Mouse (Mus musculus) layer of hippocampus, postnatal 36 days (tissue): ENCODE measurements around the gene Zfp708. TPM values are rescaled to one million over a fixed set of nuclear protein-coding genes. Genes with fewer than 3 reads are reported as not detected.
"Not testable (repeated sequence)": the region's sequence is repeated elsewhere in the genome, so short reads cannot be mapped to it uniquely, and the experiment has no call there.

Experiments used
- DNase-seq, 2 experiments: peaks; one replicate each; pipeline ENCODE4 v3.0.0; 2022
- total RNA-seq, 2 experiments: library from RNA; stranded (reverse); gene quantifications; 2 replicates each; pipeline ENCODE4 v1.2.3; 2021

The Zfp708 gene
- 1 to 10 TPM; 2.5 to 2.8 TPM for total RNA-seq

DNA sequence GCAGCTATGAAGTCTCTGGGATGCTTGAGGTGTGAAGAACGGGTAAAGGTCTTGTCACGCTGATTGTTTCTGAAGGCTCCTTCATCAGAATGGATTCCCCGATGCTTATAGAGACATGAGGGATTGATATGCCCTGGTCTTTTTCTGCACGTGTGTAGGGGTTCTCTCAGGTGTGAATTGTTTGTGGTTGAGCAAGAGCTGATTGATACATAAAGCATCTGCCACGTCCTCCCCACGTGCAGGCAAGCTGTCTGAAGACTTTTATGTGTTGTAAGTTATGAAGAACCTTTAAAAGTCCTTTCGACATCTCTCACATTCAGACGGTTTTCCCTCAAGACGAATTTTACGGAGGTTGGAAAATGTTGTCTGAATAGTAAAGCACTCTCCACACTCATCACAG is at the start of gene Zfp708:
Gene Zfp708, minus strand, starts transcription at position 101 of the 400 bp plus-strand sequence.
- DNase-seq = no peak

DNA sequence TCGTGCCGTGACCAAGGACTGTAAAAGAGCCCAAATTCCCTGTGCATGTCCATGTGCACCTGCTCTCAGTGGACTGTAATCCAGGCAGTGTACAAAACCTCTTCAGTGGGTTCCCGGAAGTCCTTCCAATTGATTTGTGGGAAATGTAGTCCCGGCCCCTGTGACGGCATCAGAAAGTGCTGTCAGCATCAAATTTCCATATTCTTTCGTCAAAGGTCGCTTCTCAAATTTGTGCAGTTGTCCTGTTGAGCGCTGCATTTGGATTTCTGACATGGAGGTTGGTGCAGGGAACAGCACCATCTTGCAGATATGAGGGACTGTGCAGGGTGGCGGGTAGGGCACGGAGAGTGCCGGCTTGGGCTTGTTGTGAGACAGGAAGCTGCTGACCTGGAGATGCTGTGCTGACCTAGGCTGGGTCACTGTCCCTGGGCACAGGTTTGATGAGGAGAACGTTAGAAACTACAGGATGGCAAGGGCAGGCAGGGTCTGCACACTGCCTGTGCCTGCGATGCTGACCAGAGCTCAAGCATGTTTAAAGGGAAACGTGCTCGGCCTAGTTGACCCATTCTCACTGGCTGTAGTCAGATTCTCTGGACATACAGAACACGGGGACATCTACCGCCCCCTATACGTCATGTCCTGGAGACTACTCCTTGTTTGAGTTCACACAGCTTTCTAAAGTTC is 30.4 kb upstream of the Zfp708 start:
- DNase-seq = peak; percentile 85 to 87

DNA sequence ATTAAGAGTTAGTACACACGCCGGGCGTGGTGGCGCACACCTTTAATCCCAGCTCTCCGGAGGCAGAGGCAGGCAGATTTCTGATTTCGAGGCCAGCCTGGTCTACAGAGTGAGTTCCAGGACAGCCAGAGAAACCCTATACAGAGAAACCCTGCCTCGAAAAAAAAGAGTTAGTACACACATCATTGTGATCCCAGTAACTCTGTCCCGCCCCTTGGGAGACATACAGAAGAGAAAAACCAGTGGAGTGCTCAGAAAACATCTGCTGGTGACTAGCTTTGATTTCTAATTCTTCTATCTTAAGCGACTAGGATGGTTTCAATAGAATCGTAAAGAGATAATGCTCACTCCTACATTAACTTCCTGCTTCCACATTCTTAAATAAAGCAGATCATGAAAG is 29.7 kb upstream of the Zfp708 start:
- not testable (repeated sequence) for DNase-seq

DNA sequence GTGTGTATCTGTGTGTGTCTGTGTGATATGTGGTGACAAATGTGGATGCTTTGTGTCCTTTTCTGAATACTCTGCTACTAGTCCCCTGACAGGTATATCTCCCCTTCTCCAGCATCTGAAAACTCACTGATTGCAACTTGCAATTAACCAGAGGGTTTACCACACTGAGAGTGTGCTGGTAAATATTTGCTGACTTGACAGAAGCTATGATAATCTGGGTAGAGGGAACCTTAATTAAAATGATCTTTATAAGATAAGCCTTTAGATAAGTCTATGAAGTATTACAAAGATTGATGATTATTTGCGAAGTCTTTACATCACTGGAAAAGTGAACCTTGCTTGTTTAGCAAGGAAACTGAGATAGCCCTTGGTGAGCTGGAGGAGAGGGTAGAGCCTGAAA is 26.7 kb upstream of the Zfp708 start:
- DNase-seq = no peak

DNA sequence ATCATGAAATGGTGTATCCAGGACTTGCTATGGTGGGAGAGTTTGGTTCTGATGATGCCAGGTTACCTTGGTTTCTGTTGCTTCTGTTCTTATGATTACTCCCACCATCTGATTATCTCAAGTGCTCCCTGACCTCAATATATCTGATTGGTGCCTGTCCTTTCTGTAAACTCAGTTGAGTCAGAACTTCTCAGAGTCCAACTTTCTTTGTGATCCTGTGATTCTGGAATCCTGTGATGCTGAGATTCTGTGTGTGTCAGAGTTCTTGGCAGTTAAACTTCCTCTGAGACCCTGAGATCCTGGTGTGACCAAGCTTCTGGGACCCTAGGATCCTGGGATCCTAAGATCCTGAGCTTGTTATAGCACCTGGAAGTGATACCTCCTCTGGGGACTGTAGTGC is 23.6 kb upstream of the Zfp708 start, which contains the start of gene Zfp759:
Gene Zfp759, plus strand, starts transcription at position 301 of the 400 bp plus-strand sequence.
- DNase-seq = not testable (repeated sequence)

DNA sequence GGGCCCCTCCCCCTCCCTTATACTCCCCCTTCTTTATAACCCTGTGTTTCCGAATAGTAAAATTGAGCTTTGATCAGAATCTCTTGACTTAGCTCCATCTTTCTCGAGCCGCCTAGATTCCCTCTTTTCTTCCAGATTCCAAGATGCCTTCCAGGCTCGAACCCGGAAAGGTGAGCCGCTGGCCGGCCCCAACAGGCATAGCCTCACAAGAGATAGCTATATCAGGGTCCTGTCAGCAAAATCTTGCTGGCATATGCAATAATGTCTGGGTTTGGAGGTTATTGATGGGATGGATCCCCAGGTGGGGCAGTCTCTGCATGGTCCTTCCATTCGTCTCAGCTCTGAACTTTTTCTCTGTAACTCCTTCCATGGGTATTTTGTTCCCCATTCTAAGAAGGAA is 18.4 kb upstream of the Zfp708 start, which contains the start of gene Rslcan18:
Gene Rslcan18, minus strand, starts transcription at position 101 of the 400 bp plus-strand sequence.
- DNase-seq = not testable (repeated sequence)

DNA sequence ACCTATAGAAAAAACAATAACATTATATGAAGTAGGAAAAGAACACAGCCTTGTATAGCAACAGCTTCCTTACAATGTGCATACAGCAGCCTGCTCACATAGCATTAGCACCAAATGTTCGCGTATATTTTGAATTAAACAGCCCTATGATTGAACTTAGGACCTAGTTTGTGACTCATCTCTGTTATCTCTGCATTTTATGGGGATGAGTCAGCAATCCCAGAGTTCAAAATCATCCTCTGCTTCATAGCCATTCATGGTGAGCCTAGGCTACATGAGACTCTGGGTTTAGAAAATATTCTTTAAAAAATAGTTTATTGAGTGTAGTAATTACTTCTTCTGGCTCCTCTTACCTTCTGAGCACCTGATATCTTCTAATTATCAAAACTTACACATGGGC is 15.5 kb upstream of the Zfp708 start:
- DNase-seq = no peak

DNA sequence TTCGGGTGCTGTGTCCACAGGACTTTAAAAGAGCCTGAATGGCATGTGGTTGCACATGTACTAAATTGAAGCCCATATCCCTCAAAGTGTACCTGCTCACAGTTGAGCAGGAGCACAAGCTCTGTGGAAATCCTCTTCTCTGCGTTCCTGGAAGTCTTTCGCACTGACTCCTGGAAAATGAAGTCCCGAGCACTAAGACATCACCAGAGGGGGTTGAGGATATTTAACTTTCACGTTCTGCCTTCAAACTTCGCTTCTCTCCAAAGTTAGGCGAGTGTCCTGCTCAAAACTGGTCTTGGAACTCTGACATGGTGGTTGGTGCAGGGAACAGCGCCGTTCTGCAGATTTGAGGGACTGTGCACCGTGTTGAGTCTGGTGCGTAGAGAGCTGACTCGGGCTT is 14.3 kb upstream of the Zfp708 start:
- peak; percentile 14 to 37 for DNase-seq

DNA sequence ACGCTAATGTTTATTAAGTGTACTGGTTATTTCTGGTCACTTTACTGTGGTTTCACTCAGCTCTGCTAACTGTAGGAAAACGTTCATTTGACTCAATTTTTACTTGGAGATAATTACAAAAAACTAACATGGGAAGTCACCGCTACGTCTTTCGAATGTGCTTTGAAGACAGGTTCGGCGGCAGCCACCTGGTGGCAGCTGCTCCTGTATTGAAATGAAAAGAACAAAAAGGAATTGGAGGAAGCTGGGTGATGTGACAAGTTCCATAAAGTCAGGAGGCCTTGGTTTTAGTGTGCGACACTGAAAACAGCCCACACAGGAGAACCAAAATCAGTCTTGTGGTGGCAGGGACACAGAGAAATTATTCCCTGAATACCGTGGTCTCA is 11.0 kb upstream of the Zfp708 start:
- peak; percentile 22 to 42 for DNase-seq

DNA sequence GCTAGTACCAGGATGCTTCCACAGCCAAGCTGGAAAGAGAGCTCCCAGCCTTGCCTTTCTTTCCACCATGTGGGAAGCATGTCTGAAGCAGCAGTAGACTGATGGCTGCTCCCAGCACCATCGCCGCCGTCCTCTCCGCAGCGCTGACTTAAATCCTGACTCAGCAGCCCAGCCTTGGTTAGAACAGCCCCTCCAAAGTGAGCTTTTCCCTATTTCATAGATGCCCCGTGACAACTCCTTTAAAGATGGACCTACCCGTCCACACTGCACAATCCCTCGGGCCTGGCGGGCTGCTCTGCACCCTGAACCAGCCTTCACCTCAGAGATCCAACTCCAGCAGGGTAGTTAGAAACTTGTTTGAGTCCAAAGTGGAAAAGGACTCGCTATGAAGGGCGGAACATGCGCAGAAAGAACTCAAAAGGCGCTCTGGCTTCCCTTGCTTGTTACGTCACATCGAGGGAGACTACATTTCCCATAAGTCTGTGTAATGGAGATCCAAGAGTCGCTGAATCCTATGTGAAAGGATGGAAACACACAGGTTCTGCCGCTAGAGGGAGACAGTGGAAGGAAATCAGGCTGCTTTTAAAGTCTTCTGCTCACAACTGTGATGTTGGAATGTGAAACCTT is 10.5 kb upstream of the Zfp708 start, which contains the start of gene Gm28557:
Gene Gm28557, minus strand, starts transcription at position 411 of the 627 bp plus-strand sequence.
- peak; percentile 84 to 86 for DNase-seq

DNA sequence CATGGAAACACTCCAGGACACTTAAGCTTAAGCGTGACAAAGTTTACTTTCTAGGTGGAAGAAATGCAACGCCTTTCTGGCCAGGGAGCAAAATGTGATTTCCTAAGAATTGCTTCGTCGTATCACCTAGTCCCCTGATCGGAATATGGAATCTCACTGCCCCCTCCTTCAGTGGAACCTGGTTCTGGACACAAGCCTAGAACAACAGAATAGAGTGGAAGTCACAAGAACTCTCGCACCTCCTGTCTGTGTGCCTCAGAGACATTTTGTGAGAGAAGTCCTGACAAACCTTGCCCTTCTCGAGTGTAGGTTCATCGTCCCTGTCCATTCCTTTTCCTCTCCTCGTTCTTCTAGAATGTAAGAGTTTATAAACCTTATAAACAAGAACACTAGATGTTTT is 9.9 kb upstream of the Zfp708 start:
- no peak for DNase-seq

DNA sequence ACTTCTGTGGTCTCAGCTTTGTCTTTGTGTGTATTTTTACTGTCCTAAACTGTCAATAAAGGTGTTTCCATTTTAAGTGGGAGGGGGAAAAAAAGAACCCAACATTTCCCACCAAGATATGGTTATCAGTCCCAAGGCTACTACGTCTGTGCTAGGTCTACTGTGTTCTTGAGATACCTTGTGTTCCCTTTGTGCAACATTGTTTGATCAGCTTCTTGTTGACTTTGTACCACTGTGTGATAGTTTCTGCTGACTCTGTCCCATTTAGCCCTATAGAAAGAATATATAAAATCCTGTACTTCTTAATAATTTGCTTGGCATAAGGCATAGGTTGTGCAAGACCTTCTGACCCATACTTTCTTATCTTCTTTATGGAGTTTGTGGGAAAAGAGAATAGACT is 7.6 kb downstream of the Zfp708 start:
- DNase-seq = no peak

DNA sequence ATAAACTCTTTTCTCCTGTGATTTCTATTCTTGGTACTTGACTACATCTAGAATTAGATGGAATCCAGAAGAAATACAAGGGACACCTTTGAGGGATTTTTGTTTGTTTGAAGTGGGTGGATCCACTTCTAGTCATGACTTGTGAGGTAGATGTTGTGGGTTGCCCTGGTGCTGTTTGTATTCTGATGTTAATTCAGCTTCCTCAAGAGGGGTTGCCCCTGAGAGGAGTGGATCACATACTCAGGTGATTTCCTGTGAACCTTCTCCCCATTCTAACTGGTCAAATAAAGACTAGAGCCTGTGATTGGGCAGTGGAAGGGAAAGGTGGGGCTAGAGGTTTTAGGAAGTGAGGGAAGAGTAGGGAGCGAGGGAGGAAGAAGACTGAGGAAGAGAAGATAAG is 15.8 kb downstream of the Zfp708 start:
- no peak for DNase-seq

DNA sequence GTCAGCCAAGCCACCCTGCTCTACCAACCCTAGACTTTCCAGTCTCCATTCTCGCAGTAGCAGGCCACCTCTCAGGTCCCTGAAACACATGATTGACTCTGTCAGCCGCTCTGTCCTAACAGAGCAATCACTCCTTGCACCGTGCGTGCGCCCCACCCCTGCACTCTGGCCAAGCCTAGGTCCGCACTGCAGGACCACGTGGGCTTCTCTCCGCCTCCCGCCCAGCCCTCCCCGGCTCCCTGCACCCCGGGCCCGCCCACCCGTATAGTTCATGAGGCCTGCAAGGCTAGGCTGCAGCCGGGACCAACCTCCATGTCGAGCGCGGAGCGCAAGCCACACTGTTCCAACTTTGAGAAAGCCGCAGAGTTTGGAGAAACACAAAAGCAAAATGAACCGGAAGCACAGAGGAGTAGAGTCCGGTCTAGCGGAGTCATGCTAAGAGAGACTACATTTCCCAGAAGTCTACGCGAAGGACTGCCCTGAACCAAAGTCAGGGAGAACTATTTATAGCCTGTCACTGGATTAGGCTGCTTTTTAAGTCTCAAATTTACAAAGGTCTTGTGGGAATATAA is 16.5 kb downstream of the Zfp708 start:
- DNase-seq = peak; percentile 64 to 73

DNA sequence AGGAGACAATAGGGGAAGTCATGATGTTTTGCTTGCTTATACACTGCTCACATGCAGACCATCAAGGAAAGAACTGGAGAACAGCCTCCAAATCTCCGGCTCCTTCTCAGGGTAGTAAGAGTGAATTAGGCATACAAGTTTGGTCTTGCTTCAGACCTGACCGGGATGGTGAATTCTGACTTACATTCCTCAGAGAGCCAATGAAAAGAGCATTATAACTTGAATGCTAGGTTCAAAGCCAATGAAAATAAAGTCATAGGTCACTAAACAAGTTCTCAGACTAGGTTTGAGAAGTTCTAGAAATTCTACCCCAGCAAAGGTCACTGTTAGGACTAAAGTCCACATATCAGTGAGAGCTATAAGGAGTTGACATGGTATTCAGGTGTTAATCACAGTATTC is 20.5 kb downstream of the Zfp708 start:
- DNase-seq = no peak

DNA sequence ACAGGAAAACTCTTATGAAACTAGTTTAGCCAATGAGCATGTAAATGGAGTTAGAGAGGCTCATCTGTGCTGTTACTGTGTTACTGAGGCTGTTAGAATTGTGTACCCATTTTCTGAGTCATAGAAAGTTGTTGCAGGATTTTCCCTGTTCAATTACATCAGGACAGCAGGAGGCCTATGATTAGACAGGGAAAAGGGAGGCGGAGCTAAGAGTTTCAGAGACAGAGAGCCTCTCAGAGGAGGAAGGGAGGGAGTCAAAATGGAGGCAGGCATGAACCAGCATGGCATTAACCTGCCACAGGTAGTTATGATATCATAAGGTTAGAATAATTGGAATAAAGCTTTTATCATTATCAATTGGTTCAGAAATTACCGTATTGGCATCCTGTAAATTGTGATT is 25.0 kb downstream of the Zfp708 start:
- DNase-seq = no peak

DNA sequence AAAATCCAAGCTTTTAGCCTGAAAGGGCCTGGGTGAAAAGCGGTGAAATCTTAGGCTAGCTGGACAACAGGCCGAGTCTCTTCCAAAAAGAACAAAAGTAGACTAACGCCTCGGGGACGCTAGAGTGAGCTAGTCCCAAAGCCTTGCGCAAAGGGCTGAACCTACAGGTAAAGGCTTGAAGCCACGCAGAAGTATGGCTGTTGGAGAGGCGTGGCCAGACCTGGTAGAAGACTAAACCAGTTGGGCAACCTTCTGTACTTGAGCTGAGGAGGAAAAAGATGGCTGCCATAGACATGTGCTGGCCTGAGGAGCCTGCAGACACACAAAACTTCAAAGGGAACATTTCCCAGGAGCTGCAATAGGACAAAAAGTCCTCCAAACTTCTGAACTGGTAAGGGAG is 32.4 kb downstream of the Zfp708 start:
- no peak for DNase-seq

DNA sequence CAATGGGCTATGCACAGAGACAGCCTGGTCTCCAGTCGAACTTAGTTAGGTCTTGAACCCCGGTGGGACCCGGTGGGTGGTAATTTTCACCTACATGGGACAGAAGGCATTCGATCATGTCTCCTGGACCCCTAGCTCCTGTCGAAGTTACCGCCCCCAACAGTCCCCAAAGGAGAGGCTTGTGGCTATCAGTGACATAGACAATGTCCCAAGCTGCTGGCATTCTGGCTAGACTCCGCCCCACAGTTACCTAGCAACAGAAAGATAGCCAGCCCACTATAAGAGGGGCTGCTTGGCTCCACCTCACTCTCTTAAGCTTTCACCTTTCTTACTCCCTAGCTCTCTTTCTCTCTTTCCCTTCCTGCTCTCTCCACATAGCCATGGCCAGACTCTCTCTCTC is 35.3 kb downstream of the Zfp708 start:
- no peak for DNase-seq

DNA sequence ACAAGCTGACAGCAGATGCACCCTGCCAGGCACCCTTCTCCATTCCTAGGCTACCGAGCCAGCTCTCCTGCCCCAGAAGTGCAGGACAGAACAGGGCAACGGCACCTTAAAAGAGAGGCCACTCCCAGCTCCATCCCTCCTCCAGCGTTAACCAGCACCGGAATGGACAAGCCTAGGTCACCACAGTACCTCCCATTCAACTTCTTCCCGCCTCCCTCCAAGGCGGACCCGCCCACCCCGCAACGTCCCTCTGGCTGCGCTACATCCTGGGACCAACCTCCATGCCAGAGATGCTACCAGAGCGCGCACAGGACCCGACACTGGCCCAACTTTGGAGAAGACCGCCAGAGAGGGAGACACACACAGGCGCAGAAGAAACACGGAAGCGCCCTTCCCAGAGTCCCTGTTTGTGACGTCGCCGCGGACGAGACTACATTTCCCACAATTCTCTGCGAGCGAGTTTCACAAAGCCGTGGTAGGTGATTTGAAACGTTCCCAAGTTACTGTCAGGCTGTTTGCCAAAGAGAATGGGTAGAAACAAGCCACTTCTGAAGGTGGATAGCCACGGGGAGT is 36.9 kb downstream of the Zfp708 start, which contains the start of gene Zfp712:
Gene Zfp712, minus strand, starts transcription at position 385 of the 573 bp plus-strand sequence.
- peak; percentile 91 to 92 for DNase-seq

DNA sequence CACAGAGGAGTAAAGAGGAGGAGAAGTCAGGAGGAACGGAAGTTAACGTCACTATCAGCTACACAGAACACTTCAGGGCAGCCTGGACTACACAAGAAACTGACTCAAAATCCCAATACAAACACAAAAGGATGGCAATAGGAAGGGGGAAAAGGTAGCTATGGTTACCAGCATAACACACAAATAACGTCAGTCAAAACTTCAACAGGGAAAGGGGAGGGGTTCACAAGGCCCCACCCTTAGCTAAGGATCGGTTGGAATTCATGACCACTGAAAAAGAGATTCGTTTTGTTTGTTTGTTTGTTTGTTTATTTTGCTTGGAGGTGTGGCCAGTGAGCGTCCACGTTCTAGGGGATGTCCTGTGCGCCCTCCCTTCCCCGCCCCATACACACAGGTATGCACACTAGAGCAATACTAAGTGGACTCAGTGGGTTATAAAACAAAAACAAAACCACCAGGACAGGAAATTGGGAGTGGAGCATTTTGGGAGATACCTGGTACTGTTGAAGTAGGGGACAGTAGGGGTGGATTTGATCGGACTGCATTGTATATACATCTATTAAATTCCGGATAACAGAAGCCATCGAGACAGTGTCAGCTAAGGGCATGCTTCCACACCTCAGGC is 37.5 kb downstream of the Zfp708 start:
- no peak for DNase-seq
